Mouse (Mus musculus): ENCODE results near the gene Tnxb.
"Not testable (repeated sequence)": the region's sequence is repeated elsewhere in the genome, so short reads cannot be mapped to it uniquely, and the experiment has no call there.

The Tnxb gene

DNA sequence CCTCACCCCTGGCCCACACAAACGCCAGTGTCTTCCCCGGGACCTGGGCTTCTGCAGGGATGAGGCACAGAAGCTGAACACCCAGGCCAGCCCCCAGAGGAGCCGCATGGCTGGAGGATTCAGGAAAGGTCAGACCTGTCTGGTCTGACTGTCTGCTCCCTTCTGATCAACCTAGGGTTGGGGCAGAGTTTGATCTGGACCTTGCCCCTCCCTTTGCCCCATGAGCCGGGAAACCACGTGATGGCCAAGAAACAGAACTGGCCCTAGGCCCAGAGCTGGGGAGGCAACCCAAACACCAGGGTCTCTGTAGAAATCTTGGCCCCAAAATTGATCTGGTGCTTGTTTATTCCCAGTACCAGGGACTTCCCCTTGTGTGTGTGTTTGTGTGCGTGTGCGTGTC is 73.4 kb downstream of the Tnxb start, which contains the start of gene C4b:
TSS of gene C4b (minus strand) at position 164 of the 400 bp plus-strand sequence.
- DNase-seq: no peak

DNA sequence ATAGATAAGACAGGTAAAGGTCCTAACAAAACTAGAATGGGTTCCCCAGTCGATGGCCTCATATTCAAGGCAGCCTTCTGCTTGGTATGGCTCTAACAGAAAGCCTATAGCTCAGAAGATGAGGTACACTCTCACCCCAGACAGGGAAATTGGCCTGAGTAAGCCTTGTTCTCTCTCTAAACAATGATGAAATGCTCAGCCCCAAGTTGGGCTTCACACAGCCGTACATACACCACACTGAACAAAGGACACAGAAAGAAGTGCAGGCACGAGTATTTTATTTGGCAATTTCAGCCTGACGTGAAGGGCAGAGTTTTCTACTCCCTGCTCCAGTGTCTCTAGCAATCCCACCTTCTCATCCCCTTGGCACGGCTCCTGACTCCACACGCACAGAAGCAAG is 73.9 kb downstream of the Tnxb start:
- no peak for DNase-seq

DNA sequence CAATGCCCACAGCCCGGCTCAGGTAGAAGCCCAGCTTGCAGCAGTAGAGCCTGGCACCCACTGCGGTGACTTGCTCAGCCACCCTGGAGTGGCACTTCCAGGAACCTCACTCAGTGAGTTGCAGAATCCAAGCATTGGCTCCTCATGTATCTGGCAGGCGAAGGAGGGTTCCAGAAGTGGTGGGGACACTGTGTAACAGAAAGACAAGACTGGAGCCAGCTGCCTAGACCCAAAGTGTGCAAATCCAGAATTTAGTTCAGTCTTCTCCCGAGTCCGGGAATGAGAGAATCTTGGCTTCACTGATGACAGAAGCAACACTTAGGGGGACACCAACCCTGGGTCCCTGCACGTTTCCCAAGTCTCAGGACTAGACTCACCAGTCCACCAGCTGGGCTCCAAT is 74.3 kb downstream of the Tnxb start:
- not testable (repeated sequence) for DNase-seq

DNA sequence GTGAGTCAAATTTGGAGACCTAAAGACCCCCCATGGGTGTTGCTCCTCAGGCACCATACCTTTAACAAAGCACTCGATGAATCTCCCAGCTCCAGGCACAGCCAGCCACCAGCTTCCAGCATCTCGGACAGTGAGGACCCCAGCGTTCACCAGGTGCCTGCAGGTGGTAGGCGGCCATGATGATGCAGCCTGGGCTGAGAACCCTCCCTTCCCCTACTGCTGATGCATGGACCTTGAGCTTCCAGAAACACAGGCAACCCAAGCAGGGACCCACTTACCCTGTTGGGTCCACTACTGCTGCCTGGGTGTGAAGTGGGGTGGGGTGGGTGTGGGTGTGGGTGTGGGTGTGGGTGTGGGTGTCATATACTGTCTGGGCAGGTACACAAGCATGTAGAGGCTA is 74.8 kb downstream of the Tnxb start:
- DNase-seq: not testable (repeated sequence)

DNA sequence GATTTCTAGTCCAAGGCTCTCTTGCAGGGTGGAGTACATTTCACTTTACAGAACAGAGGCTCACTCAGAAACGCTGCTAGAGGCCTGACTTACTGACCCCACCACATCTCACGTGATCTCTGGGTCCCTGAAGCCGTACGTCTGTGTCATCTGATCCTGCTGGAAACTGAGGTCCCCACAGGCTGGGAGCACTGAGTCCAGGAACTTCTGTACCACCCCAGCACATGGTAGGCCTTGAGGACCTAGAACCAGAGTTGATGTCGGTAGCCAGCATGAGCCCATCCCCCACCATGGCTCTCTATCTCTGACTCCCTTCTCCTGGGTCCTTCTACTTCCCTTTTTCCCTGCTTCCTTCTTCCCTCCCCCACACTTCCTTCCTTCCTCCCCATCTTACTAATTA is 76.2 kb downstream of the Tnxb start:
- no peak for DNase-seq

DNA sequence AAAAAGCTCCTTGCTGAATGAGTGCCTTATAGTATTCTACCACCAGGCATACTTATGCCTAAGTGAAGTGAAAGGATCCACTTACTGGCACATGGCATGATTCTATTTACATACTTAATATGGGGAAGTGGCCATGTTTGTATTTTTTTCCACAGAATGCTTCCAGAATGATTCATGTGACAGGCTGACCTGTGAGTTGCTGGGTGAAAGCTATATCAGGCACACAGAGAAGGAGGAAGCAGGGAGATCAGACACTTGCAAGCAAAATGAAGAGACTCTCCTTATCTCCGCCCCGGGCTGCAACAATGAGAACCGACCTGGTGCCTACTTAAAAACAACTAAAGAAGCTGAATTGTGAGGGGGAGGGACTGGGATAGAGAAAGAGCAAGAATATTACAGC is 91.1 kb downstream of the Tnxb start:
- DNase-seq: no peak
